Mouse (Mus musculus): ENCODE data around the gene Afdn.
"Not testable (repeated sequence)": the region's sequence is repeated elsewhere in the genome, so short reads cannot be mapped to it uniquely, and the experiment has no call there.

The Afdn gene

DNA sequence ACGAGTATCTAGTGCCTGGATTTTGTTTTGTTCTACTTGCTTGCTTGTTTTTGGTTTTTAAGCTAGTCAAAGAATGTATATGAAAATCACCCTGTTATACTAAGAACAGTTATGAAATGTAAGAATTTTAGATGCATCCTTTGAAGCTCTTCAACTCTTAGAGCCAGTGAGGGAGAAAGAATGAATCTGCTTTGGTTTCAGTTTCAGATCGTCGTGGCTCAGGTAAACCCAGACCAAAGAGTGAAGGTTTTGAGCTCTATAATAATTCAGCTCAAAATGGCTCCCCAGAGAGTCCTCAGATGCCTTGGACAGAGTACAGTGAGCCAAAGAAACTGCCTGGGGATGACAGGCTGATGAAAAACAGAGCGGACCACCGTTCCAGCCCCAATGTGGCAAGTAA is 123.2 kb downstream of the Afdn start:
- DNase-seq, result no peak

DNA sequence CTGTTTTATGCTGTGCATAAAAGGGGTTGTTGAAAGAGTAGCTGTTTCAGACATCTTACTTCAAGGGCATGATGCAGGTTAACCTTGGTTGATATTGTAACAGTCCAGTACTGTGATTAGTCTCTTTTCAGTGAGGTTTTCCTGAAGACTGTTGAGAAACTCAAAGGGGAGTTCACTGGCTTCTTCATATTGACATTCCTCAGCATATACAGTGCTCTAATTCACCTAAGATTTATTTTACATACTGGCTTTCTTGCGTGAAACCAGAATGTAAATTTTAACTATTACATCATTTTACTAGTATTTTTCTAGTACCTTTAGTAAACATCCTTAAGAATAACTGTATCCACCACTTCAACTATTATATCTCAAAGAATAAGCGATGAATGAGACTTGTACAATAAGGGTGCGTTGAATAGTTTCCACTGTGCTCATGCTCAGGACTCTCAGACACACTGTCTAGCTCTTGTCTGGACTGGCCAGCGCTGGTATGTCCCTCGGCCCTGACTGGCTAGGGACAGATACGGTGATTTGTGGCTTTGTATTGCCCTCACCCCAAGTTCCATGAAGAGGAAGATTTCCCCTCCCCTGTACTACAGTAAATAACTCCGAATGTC is 129.6 kb downstream of the Afdn start:
- no peak for DNase-seq

DNA sequence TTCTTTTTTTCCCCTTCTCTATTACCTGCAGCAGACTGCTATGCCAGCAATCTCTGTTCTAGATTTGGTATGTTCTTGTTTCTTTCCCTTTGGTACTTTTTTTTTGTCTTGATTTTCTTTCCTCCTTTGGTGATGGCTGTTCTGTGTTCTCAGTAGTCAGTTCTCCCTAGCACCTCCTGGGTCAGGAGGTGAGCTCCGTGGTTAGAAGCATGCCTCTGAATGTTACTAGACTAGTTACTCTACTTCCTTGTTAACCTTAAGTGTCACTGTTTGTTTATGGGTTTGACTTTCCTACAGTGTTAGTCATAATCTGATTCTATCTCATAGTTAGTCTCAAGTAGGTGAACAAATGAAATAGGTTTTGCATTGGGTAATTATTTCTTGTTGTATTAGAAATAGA is 130.6 kb downstream of the Afdn start:
- DNase-seq, result no peak

DNA sequence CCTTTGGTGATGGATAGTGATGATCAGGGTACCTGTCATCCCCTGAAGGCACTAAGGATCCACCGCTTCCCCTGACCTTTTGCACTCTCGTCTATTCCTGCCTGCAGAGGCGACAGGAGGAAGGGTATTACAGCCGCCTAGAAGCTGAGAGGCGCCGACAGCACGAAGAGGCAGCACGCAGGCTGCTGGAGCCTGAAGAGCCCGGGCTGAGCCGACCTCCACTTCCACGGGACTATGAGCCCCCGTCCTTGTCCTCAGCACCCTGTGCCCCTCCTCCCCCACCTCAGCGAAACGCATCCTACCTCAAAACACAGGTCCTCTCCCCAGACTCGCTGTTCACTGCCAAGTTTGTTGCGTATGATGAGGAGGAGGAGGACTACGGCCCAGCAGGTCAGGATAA is 138.5 kb downstream of the Afdn start:
- DNase-seq, result no peak

DNA sequence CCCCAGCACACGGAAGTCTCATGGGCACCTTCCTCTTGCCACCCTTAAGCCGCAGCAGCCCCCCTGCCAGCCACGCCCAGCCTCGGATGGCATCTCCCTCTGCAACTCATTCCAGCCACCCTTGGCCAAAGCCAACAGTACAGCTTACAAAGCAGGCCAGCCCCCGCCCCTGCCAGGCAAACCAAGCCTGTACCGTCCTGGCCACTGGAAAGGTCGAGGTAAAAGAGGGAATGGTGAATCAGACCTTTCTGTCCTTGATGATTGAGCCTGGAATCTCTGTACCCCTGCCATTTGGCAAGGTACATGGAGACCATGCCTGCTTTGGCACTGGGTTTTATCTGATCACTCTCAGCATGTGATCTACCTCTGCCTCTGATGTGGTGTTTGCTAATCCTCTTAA is 138.9 kb downstream of the Afdn start:
- DNase-seq, result no peak

DNA sequence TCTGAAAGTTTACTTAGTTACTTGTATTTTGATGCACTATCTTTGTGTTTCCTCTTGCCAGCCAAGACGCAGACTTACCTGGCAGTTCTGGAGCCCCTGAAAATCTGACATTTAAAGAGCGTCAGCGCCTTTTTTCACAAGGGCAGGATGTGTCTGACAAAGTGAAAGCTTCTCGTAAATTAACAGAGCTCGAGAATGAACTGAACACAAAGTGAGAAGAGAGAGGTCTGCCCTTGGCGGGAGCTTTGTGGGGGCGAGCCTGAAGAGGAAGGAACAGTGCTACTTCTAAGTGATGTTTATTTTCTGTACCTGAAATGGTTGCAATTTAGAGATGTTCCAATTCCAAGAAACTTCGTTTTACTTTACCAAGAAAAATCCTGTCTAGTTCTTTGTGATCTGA is 143.5 kb downstream of the Afdn start:
- no peak for DNase-seq

DNA sequence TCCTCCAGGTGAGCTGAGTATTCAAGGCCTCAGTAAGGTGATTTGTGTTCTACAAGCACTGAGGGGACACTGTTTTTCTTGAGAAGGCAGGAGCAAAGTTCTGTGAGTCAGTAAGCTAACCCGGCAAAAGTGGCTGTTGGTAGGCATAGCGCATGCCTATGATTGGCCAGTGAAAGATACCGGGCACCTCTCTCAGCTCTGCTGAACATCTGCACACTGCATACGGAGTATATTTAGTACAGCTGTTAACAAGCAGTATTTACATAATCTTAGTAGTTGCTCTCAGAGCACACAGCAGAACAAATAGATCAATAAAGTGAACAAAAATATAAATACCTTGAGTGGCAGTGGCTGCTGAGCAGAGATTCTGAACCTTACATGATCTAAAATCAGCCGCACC is 146.7 kb downstream of the Afdn start:
- DNase-seq, result no peak

DNA sequence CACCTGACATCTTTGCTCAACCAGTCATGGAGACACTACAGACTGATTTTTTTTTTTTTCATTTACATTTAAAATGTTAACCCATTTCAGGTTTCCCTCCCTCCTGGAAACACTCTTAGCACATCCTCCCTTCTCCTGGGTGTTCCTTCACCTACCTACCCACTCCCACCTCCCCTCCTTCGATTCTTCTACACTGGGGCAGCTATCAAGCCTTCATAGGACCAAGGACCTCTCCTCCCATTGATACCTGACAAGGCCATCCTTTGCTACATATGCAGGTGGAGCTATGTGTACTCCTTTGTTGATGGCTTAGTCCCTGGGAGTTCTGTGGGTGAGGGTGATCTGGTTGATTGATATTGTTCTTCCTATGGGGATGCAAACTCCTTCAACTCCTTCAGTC is 147.3 kb downstream of the Afdn start:
- no peak for DNase-seq

DNA sequence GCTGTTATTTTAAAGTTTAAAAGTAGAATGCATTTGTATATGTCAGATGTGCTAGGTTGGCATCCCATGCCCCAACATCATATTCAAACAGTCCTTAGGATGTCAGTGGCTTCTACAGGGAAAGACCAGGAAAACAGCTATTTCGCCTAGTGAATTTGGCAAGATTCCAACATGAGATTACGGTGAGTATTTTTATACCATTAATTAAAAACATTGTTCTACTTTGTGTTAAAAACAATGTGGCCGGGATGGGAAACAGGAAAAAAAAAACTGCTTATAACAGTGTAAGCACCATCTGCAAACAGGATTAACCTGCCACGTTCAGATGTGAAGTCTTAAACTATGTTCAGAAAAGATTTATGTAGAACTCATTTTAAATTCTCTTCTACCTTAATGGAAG is 153.6 kb downstream of the Afdn start:
- no peak for DNase-seq

DNA sequence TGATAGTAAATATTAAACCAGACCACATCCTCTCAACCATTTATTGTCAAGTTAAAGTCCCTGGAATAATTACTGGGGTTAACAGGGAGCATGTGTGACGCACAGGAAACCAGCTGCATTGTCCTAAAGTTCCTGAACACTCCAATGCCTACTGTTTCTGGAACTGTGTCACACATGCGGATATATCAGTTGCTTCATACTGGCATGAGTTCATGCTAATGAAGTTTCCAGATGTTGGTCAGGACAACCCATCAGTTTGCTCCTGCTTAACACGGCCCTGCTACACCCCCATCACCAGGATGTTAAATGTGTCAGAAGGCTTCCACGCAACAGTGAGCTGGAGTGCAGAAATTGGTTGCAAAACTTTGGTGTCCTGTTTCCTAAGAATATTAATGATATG is 154.2 kb downstream of the Afdn start:
- no peak for DNase-seq

DNA sequence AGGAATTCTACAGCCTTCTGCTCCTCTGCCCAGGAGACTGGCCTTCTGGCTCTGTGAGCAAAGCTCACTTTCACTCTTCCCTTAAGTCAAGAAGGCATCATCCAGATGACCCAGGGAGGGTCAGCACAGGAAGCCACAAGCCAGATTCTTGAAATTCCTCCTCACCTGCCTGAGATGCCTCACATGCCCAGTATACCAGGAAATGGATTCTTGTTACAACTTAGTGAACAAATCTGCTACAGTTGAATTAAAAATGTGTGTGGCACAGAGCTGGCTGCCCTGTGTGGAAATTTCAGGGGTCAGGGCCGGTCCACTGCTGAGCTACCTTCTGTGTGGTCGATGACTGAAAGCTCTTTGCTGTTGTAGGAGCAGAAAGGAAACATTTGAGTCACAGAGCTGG is 160.4 kb downstream of the Afdn start:
- DNase-seq, result no peak

DNA sequence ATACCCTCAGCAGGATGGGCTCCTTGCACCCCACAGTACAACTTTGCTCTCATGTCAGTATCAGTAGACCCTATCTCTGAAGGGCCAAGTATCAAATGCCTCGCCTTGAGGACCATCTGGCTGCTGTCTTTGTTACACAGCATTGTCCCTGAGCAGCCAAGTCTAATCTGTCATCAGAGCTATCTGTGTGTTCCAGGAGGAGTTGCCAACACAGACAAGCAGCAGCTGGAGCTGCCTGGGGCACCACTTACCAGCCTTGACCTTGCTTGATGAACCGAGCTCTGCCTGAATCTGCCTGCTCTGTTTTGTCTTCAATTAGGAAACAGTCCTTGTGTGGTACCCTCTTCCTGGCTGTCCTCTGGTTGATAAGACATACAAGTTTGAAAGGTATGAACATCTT is 163.1 kb downstream of the Afdn start:
- DNase-seq, result no peak

DNA sequence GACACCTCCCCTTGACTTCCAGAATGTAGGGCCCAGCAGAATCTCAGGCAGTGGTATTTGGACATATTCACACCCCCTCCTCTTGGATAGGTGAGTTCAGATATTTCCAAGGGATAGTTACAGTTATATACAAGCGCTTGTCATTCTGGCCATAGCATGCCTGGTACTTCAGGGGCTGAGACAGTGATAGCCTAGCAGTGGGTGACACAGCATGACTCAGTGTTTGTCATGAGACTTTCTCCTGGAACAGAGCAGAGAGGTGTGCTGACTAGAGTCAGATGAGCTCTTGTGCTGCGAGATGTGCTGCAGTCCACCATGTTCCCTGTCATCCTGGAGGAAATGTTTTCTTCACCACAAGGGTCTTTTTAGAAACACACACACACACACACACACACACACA is 164.2 kb downstream of the Afdn start:
- DNase-seq, result no peak

DNA sequence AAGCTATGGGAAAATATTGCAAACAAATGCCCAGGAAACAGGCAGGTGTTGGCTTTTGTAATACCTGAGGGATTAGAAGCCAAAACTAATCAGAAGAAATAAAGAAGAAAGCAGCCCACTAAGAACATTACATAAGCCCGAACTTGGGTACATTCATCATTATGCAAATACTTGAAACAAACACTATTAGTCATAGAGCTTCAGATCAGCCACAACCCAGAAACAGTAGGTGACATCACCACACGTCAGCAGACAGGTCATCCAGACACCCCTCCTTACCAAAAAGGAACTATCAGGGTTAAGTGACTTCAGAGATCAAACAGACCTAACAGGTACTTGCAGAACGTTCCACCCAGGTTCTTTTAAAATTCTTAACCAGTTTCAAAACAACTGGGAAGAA is 165.6 kb downstream of the Afdn start:
- no peak for DNase-seq

DNA sequence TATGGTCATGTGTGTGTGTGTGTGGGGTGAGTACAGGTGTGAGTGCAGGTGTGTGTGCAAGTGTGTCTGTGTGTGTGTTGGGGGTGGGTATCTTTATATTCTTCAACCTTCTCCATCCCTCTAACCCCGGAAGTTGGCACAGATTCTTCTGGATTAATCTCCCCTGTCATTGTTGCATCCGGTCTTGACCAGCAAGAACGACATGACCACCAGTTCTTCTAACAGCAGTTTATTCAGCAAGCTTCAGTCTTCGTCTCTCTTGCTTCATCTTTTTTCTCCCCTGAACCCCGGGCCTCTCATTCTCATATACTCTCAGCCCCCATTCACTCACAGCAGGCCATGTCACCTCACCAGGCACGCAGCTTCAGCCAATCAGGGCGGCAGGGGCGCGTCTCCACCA is 170.1 kb downstream of the Afdn start:
- DNase-seq, result no peak

DNA sequence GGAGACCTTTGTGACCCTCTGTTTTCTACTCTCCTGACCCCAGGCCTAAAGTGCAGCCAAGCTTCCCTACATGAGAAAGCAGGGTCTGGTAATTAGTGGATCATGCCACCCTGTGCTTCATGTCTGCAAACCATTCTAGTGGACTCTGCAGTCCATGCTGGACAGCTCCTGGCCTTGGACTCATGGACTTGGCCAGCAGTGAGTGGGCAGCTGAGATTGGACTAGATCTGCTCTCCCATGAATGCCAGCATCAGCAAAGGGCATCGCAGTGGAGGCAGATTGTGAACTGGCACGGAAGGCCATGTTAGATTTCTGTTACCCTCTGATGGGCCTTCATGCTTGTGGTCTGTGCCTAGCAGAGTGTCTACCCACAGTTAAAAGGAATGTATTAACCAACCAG is 175.0 kb downstream of the Afdn start:
- DNase-seq, result not testable (repeated sequence)

DNA sequence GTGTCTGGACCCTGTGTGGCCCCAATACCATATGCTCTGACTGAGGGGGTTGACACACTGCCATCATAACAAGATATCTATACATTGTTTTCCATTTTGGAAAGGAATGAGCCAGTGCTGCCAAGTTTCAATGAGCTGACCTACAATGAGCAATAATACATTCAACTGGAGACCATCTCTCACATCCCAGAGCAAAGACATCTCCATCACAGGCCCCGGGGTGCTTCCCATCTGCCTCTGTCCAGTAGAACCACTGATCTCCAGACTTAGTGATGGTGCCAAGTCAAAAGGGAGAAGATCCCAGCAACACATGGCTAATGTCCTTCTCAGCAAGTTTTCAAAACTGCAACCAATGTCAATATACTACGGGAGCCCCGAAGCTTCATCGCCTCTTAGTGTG is 177.4 kb downstream of the Afdn start:
- DNase-seq, result no peak

DNA sequence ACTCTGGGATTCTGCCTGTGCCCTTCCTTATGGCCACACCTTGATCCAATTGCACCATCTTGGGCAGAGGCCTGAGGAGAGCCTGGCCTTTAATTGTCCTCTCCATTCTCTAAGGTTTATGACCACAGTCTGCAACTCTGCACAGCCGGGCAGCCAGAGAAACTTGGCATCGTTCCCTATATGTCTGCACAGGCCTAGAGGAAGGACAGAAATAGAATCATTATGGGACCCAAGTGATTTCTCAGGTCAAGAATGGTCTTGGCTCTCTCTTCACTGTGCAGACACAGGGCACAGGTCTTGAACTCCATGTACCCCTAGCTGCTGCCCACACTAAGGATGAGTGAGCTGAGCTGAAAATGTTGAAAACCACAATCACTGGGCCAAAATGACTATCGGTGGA is 178.3 kb downstream of the Afdn start:
- no peak for DNase-seq

DNA sequence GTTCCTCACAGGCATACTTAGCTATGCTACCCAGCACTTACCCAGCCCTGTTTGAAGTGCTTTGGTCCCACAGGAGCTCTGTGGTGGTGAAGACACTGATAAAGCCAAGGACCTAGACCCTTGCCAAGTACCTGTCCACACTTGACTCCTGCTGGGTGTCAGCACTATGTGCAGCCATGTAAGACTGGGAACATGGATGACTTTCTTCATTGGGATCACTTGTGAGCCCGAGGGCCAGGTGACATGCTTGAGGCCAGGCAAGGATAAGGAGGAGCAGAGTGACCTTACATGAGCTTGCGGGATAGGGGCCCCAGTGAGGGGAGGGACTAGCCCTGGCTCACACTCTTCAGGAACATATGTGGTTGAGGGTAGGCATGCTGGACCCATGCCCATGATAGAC is 178.9 kb downstream of the Afdn start:
- not testable (repeated sequence) for DNase-seq

DNA sequence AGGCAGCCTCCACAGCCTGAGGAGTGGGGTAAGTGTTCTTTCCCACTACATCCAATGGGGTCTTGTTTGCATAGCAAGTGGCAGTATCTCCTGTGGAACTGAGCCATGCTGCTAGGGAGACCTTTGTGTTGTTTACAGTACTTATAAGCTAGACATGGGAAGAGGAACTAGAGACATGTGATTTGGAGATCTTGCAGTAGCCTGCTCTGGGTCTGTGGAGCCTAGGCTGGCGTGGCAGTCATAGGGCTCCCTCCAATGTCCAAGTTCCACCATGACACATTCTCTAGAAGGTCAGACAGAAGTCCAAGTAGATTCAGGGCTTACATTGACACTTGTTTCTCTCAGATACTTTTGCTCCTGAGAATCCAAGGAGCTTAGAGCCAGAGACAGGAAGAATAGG is 180.1 kb downstream of the Afdn start:
- DNase-seq, result no peak

DNA sequence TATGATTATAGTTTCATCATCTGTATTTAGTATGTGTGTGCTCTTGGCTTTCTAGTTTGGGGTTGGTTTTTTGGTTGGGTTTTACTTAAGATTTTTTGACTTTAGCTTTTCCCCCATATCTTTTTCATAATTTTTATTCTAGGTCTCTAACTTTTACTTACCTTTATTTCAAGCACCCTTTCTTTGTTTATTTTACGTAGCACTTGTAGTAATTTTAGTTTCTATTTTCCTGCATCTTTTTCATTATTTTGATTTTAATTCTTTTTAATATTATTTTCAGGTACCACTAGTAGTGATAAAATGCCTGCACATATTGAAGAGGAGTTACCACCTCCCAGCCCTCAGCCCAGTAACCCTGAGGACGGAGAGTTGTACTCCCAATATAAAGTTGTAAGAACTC is 187.7 kb downstream of the Afdn start, which contains the start of gene Gm7168:
TSS of gene Gm7168 (plus strand) at position 301 of the 400 bp plus-strand sequence.
- DNase-seq, result not testable (repeated sequence)

DNA sequence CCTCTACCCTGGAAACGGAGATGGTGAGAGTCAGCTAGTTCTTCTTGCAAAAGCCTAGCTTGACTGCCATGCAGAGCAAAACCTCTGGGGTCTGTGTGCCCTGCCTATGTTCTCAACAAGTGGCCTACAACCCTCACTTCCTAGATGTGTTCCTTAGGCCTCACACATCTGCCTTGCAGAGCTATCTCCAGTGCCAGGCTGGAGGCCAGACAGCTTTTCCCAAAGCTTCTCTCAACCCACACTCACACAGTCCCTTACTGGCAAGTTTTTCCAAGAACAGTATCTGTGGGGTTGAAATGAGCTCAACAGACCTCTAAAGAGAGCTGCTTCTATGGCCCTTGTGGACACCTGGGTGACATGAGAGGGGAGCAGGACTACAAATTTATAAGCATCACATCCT is 191.2 kb downstream of the Afdn start:
- DNase-seq, result not testable (repeated sequence)
